Mouse (Mus musculus) inflammation-experienced regulatory T-cells, adult 6 months (primary cell): ENCODE measurements around the gene Cyb5d1. TPM values are rescaled to one million over a fixed set of nuclear protein-coding genes. Genes with fewer than 3 reads are reported as not detected.

ENCODE experiments used
- ATAC-seq: one replicate; pipeline ENCODE4 v1.8.0; 2017
- polyA plus RNA-seq, 3 experiments: library from polyadenylated mRNA; unstranded; fragments of 100-300 nt; shearing (Covaris generic); gene quantifications; one replicate each; pipeline ENCODE4 v1.2.1; 2017

Gene Cyb5d1
- polyA plus RNA-seq, 3 experiments from 2014 or later, result 13.9 to 20.0 (median 18.4) TPM

DNA sequence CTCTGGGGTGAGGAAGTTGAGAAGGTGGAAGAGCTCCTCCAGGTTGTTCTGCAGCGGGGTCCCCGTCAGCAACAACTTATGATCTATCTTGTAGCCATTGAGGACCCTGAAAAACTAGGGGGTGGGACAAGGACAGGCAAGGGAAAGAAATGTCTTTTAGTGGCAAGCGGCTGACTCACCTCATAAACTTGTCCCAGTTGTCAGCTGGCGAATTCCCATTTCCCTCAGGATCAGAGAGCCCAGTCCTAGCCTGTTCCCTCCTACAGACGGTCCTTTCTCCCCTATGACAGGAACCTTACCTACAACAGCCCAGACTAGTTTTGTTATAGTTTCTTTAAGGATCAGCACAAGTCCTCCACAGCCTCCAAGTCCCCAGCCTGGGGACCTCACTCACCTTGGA lies 38.9 kb downstream of the Cyb5d1 start:
- ATAC-seq, result no peak

DNA sequence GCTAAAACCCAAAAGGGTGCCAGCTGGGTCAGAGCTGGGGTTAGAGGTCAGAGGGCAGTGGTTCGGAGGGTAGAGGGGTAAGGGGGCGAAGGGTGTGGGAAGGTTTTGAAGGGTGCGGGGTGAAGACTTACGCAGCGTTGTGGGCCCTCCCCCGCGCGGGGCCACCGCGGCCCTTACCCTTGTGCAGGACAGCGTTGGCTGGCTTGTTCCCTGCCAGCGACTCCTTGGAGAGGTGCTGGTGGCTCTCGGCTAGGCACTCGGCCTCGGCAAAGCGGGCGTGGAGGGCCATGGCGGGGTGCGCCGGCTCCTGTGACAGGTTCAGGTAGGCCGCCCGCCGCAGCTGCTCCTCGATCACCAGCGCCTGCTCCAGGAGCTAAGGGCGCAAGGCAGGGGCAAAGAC lies 49.0 kb downstream of the Cyb5d1 start:
- no peak for ATAC-seq

Other genes starting within 250 kb of the Cyb5d1 start
- gene Alox12b, start 238.6 kb downstream of the Cyb5d1 start, polyA plus RNA-seq, result not detected
- gene Alox8, start 197.8 kb downstream of the Cyb5d1 start, polyA plus RNA-seq, result 1 to 10 TPM; 3.7 to 5.0 (median 3.9) TPM
- gene Gucy2e, start 158.6 kb downstream of the Cyb5d1 start, polyA plus RNA-seq, result under 1 TPM; 0.14 to 0.38 (median 0.17) TPM
- 1 to 10 TPM; 7.4 to 9.9 (median 7.5) TPM for gene Cntrob, start 71.9 kb downstream of the Cyb5d1 start, polyA plus RNA-seq
- 100 to 1,000 TPM; 107 to 109 (median 107) TPM for gene Trappc1, start 71.7 kb downstream of the Cyb5d1 start, polyA plus RNA-seq
- gene Kcnab3, start 69.4 kb downstream of the Cyb5d1 start, polyA plus RNA-seq, result 1 to 10 TPM in 1 of 3 experiments, under 1 TPM in 2; 0.34 to 2.0 (median 0.99) TPM
- 1 to 10 TPM; 2.5 to 5.9 (median 4.8) TPM for gene Rnf227, start 55.2 kb downstream of the Cyb5d1 start, polyA plus RNA-seq
- gene Chd3, start 26.2 kb downstream of the Cyb5d1 start, polyA plus RNA-seq, result 10 to 100 TPM; 30.0 to 68.3 (median 60.9) TPM
- gene Naa38, start 144 bp downstream of the Cyb5d1 start, polyA plus RNA-seq, result 100 to 1,000 TPM; 108 to 130 (median 112) TPM
- gene Tmem88, start 2.6 kb upstream of the Cyb5d1 start, polyA plus RNA-seq, result 1 to 10 TPM in 1 of 3 experiments, under 1 TPM in 2; 0.40 to 1.0 (median 0.74) TPM
- gene Kdm6b, start 18.0 kb upstream of the Cyb5d1 start, polyA plus RNA-seq, result 10 to 100 TPM; 20.7 to 39.7 (median 35.5) TPM
- under 1 TPM in 1 of 3 experiments, not detected in 2; 0.21 TPM for gene Dnah2, start 153.5 kb upstream of the Cyb5d1 start, polyA plus RNA-seq
- gene Efnb3, start 164.6 kb upstream of the Cyb5d1 start, polyA plus RNA-seq, result under 1 TPM in 2 of 3 experiments, not detected in 1; 0.11 to 0.22 TPM
- 10 to 100 TPM; 22.0 to 32.2 (median 25.7) TPM for gene Wrap53, start 184.6 kb upstream of the Cyb5d1 start, polyA plus RNA-seq
- gene Trp53, start 184.7 kb upstream of the Cyb5d1 start, polyA plus RNA-seq, result 100 to 1,000 TPM; 193 to 355 (median 324) TPM
- gene Atp1b2, start 210.3 kb upstream of the Cyb5d1 start, polyA plus RNA-seq, result under 1 TPM in 1 of 3 experiments, not detected in 2; 0.17 TPM
- gene Shbg, start 222.3 kb upstream of the Cyb5d1 start, polyA plus RNA-seq, result under 1 TPM in 1 of 3 experiments, not detected in 2; 0.40 TPM
- gene Sat2, start 226.4 kb upstream of the Cyb5d1 start, polyA plus RNA-seq, result not detected
- gene Fxr2, start 237.4 kb upstream of the Cyb5d1 start, polyA plus RNA-seq, result 1 to 10 TPM; 7.6 to 9.3 (median 9.1) TPM